Mouse (Mus musculus) cortical plate, adult 2 months (tissue): Measurements from ENCODE around the gene Cd2bp2.

ENCODE experiments used
- CTCF ChIP-seq: fragments of 200-500 bp; IDR thresholded peaks from 2 replicates; pipeline ENCODE4 v1.5.1; 2011; ENCODE audit warnings: mild to moderate bottlenecking, control low read depth, low read length; ENCODE audit not compliant: insufficient read depth; ENCODE audit errors: extremely low read depth
- POLR2A ChIP-seq: fragments of 200-500 bp; IDR thresholded peaks from 2 replicates; pipeline ENCODE4 v1.6.1; 2011; ENCODE audit warnings: mild to moderate bottlenecking, low read length, control low read depth; ENCODE audit not compliant: insufficient read depth; ENCODE audit errors: extremely low read depth

DNA sequence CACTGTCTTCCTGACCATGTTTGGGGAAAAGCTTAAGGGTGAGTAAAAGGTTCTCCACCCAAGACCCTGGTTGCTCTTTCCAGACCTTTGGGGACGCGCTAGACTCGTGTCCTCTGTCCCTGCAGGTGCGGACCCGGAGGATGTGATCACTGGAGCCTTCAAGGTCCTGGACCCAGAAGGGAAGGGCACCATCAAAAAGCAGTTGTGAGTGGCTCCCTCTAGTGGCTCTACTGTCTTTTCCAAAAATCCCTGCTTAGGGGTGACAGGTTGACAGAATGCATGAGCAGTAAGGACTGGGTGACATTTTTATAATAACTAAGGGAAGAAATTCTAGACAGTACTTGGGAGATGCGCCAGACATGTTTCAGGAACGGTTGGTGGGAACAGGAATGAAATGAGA lies 17.6 kb upstream of the Cd2bp2 start:
- TF ChIP-seq CTCF: peak; percentile 72
- no peak for TF ChIP-seq POLR2A
